Mouse (Mus musculus): ENCODE data around the gene Zfyve27. TPM values are rescaled to one million over a fixed set of nuclear protein-coding genes. Genes with fewer than 3 reads are reported as not detected.

Gene Zfyve27
- polyA plus RNA-seq, 1 experiment from 2014 or later = 59.5 TPM

- no peak for TF ChIP-seq CTCF (IDR thresholded peaks at IDR 0.05)
- CTCF ChIA-PET = interaction anchor here (0.9 to 6.5 kb wide), 8 partner anchors 9 to 113 kb away, joined by 3 to 97 read pairs (median 3); partner anchors contain the start of genes Ankrd2 and Zfyve27
- POLR2A ChIA-PET = interaction anchor here (1.3 to 2.2 kb wide), 2 partner anchors 18 to 58 kb away, joined by 3 to 10 read pairs; partner anchors contain the start of gene Pi4k2a
- in situ Hi-C loops (cut with MboI; ENCODE audit: low pct_unique_long_range_greater_than_20kb) = loop anchor here (5.0 kb wide), 1 partner anchor 106 kb away; no protein-coding TSS in a partner anchor
- H3K27me3 ChIP-seq = no peaks in the 10 kb centered on the region
- DNase-seq (ENCODE audit: low read depth, low spot score) (no peak), ATAC-seq (peak; percentile 49)
These were observed 15.8 kb upstream of the Zfyve27 start for GRCm38 (mm10) chr19:42147769-42148568.

- DNase-seq (ENCODE audit: low read depth, low spot score) (no peak), ATAC-seq (peak; percentile 2)
- in situ Hi-C loops (cut with MboI; ENCODE audit: low pct_unique_long_range_greater_than_20kb) = loop anchor here (5.0 kb wide), 1 partner anchor 106 kb away; no protein-coding TSS in a partner anchor
- no peaks in the 10 kb centered on the region for H3K27me3 ChIP-seq
- POLR2A ChIA-PET = interaction anchor here (1.3 to 2.2 kb wide), 2 partner anchors 18 to 58 kb away, joined by 3 to 10 read pairs; partner anchors contain the start of gene Pi4k2a
- CTCF ChIA-PET = interaction anchor here (0.9 to 6.5 kb wide), 6 partner anchors 8 to 113 kb away, joined by 3 to 97 read pairs (median 4); partner anchors contain the start of genes Ankrd2 and Zfyve27
- no peak for TF ChIP-seq CTCF (IDR thresholded peaks at IDR 0.05)
These were observed 15.2 kb upstream of the Zfyve27 start for GRCm38 (mm10) chr19:42148569-42148860.

- ATAC-seq = peak; percentile 63
These were observed 11.8 kb upstream of the Zfyve27 start for GRCm38 (mm10) chr19:42151990-42152389.

GRCm38 (mm10) chr19:42157493-42158237 is 6.1 kb upstream of the Zfyve27 start:
- no peak for TF ChIP-seq CTCF (IDR thresholded peaks at IDR 0.05)
- DNase-seq (ENCODE audit: low read depth, low spot score) (no peak), ATAC-seq (no peak)
- CTCF ChIA-PET = interaction anchor here (1.0 to 1.9 kb wide), 2 partner anchors 9 to 78 kb away, joined by 3 to 5 read pairs; no protein-coding TSS in a partner anchor
- in situ Hi-C loops (cut with MboI; ENCODE audit: low pct_unique_long_range_greater_than_20kb) = no loop called here
- POLR2A ChIA-PET = no interaction called here
- H3K27me3 ChIP-seq = no peaks in the 10 kb centered on the region

More at GRCm38 (mm10) chr19:42151990-42152389, 11.8 kb upstream of the Zfyve27 start:
- ChIA-PET POLR2A (interaction anchor here (1.6 kb wide), 1 partner anchor 14 kb away, joined by 7 read pairs; no protein-coding TSS in a partner anchor), CTCF (interaction anchor here (0.7 to 6.5 kb wide), 16 partner anchors 9 to 116 kb away, joined by 3 to 97 read pairs (median 4); partner anchors contain the start of genes Ankrd2, Hoga1, Pi4k2a and Zfyve27)
- in situ Hi-C loops (cut with MboI; ENCODE audit: low pct_unique_long_range_greater_than_20kb) = no loop called here
- peak; percentile 90 for TF ChIP-seq CTCF (IDR thresholded peaks at IDR 0.05)
- H3K27me3 ChIP-seq = no peaks in the 10 kb centered on the region
- no peak for DNase-seq (ENCODE audit: low read depth, low spot score)

- POLR2A ChIA-PET = interaction anchor here (0.5 to 1.1 kb wide), 3 partner anchors 28 to 106 kb away, joined by 3 to 6 read pairs (median 5); no protein-coding TSS in a partner anchor
- DNase-seq (ENCODE audit: low read depth, low spot score) = no peak
- in situ Hi-C loops (cut with MboI; ENCODE audit: low pct_unique_long_range_greater_than_20kb) = no loop called here
- TF ChIP-seq CTCF (IDR thresholded peaks at IDR 0.05) = no peak
- peaks cover 3% of the 10 kb centered on the region for H3K27me3 ChIP-seq
- CTCF ChIA-PET = interaction anchor here (1.0 to 1.9 kb wide), 3 partner anchors 8 to 78 kb away, joined by 3 to 5 read pairs (median 3); no protein-coding TSS in a partner anchor
- ATAC-seq = no peak
These were observed 5.3 kb upstream of the Zfyve27 start for GRCm38 (mm10) chr19:42158246-42159017.

- in situ Hi-C loops (cut with MboI; ENCODE audit: low pct_unique_long_range_greater_than_20kb) = no loop called here
- no peak for TF ChIP-seq CTCF (IDR thresholded peaks at IDR 0.05)
- POLR2A ChIA-PET = no interaction called here
- no peak for DNase-seq (ENCODE audit: low read depth, low spot score)
- H3K27me3 ChIP-seq = peaks cover 3% of the 10 kb centered on the region
- CTCF ChIA-PET = interaction anchor here (0.7 to 9.1 kb wide), 4 partner anchors 14 to 129 kb away, joined by 5 to 97 read pairs (median 8); partner anchors contain the start of genes Ankrd2 and Hoga1
- ATAC-seq = no peak
These were observed 437 bp downstream of the Zfyve27 start for GRCm38 (mm10) chr19:42164188-42164587.

GRCm38 (mm10) chr19:42166130-42166529 is 2.4 kb downstream of the Zfyve27 start:
- peak; percentile 24 for ATAC-seq
- H3K27me3 ChIP-seq = peaks cover 3% of the 10 kb centered on the region
- TF ChIP-seq CTCF (IDR thresholded peaks at IDR 0.05) = peak; percentile 96
- POLR2A ChIA-PET = interaction anchor here (0.8 to 1.7 kb wide), 3 partner anchors 14 to 21 kb away, joined by 4 to 10 read pairs (median 7); no protein-coding TSS in a partner anchor
- in situ Hi-C loops (cut with MboI; ENCODE audit: low pct_unique_long_range_greater_than_20kb) = no loop called here
- CTCF ChIA-PET = interaction anchor here (0.6 to 9.1 kb wide), 18 partner anchors 8 to 387 kb away, joined by 3 to 97 read pairs (median 3); partner anchors contain the start of genes Ankrd2, Avpi1, Hoga1 and Pi4k2a
- DNase-seq (ENCODE audit: low read depth, low spot score) = no peak

GRCm38 (mm10) chr19:42166766-42167165 is 3.0 kb downstream of the Zfyve27 start:
- CTCF ChIA-PET = interaction anchor here (0.7 to 9.1 kb wide), 14 partner anchors 8 to 386 kb away, joined by 3 to 97 read pairs (median 3); partner anchors contain the start of genes Hoga1 and Pi4k2a
- DNase-seq (ENCODE audit: low read depth, low spot score) (no peak), ATAC-seq (no peak)
- POLR2A ChIA-PET = interaction anchor here (1.4 to 1.7 kb wide), 2 partner anchors 18 to 22 kb away, joined by 4 to 10 read pairs; no protein-coding TSS in a partner anchor
- no peak for TF ChIP-seq CTCF (IDR thresholded peaks at IDR 0.05)
- in situ Hi-C loops (cut with MboI; ENCODE audit: low pct_unique_long_range_greater_than_20kb) = no loop called here
- peaks cover 3% of the 10 kb centered on the region for H3K27me3 ChIP-seq

GRCm38 (mm10) chr19:42167489-42167888 is 3.7 kb downstream of the Zfyve27 start:
- TF ChIP-seq CTCF (IDR thresholded peaks at IDR 0.05) = no peak
- in situ Hi-C loops (cut with MboI; ENCODE audit: low pct_unique_long_range_greater_than_20kb) = no loop called here
- CTCF ChIA-PET = interaction anchor here (1.1 to 9.1 kb wide), 4 partner anchors 17 to 133 kb away, joined by 3 to 97 read pairs (median 22); partner anchors contain the start of gene Pi4k2a
- ATAC-seq (no peak), DNase-seq (ENCODE audit: low read depth, low spot score) (no peak)
- H3K27me3 ChIP-seq = peaks cover 3% of the 10 kb centered on the region
- POLR2A ChIA-PET = interaction anchor here (1.4 kb wide), 1 partner anchor 23 kb away, joined by 4 read pairs; no protein-coding TSS in a partner anchor

All from Patski (cell line).